Mouse (Mus musculus) Muller cell, postnatal 12 days (primary cell): ENCODE measurements around the gene Sfr1.

Source experiments
- DNase-seq: peaks from one replicate; pipeline ENCODE4 v3.0.0-alpha.2; 2015; ENCODE audit errors: inconsistent ontology term

Sfr1 gene

DNA sequence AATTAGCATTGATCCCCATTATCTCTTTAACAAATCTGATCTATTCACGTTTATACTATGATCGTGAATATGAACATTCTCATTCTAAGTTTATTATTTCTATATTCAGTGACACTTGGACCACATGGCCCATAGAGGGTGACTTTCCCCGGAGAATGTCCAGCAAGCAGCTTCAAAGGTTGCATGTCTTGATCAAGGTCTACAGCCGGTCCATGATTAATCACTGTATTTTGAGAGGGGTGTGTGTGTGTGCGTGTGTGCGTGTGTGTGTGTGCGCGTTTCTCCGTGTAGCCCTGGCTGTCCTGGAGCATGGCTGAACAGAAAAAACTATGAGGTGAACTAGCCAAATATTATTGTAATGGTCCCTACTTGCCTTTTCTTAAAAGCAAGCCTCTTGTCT is 21.0 kb downstream of the Sfr1 start:
- no peak for DNase-seq

DNA sequence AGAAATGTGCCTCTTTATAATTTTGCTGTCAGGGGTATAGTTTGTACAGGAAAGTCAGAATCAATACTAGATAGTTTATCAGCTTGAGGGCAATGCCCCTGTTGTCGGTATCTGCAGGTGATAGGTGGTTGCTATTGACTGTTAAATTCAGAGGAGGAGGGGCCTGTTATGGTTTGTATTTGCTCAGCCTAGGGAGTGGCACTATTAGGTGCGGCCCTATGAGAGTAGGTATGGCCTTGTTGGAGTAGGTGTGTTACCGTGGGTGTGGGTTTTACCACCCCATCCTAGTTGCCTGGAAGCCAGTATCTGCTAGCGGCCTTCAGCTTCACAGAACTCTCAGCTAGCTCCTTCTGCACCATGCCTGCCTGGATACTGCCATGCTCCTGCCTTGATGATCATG is 22.4 kb downstream of the Sfr1 start:
- DNase-seq = no peak

GRCm38 (mm10) chr19:47754931-47755330 is 23.4 kb downstream of the Sfr1 start:
- no peak for DNase-seq

DNA sequence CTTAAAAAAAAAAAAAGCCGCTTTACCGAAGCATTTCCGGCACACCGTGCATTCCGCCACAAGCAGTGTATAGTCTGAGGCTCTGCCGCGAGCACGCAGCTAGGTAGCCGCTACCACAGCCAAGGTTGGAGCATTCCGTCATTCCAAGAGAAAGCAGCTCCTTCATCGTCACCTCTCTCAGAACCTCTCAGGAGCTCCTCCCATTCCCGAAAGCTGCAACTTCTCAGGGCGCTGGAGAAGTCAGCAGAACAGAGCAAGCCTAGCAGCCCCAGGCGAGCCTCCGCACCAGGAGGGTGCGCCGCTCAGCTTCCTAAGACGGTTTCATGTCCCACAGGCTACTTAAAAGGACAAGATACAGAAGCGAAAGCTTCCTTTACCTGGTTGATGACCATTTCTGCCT is 24.1 kb downstream of the Sfr1 start:
- no peak for DNase-seq

GRCm38 (mm10) chr19:47777847-47778246 is 46.4 kb downstream of the Sfr1 start:
- no peak for DNase-seq

DNA sequence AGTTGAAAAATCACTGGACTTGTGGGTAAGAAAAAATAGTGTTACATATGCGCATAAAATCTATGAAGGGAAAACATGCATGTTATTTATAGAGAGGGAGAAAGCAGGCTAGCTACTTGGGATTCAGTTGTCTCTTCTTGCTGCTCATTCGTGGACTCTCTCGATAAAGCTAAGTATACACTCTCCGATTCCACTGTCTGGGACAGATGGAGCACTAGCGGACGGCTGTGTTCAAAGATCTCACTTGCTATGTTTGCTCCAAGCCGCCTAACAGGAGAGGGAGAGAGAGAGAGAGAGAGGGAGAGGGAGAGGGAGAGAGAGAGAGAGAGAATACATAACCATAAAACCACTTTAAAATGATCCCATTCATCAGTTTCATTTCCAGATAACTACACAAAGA is 48.7 kb downstream of the Sfr1 start:
- DNase-seq = no peak

DNA sequence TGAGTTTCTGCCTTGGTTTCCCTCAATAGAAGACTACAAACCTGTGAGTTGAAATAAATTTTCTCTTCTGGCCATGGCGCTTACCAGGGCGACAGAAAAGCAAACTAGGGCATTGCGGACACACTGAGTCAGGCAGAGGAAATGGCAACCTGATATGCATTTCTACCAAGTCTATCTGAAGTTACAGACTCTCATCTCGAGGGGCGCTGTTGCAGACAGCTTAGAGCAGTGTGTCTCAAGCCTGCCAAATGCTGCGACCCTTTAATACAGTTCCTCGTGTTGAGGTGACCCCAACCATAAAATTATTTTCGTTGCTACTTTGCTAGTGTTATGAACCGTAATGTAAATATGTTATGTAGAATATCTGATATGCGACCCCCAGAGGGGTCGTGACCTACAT is 49.5 kb downstream of the Sfr1 start:
- DNase-seq = no peak

- no peak for DNase-seq
These were observed 52.4 kb downstream of the Sfr1 start for GRCm38 (mm10) chr19:47783898-47784297.
